ENCODE assay signal across 25 mouse cellular contexts in genomic region chr4:107967966-107968682, GRCm38 (mm10). TPM values are rescaled to one million over a fixed set of nuclear protein-coding genes. Genes with fewer than 3 reads are reported as not detected.
A peak's percentile ranks its signal among the peaks of the same experiment; 100 is the strongest.
DNase-seq lines count a peak whose midpoint lies in the region; ATAC-seq and TF ChIP-seq lines count a peak whose summit lies in the region.
"Had no signal": no experiment of that assay in that cellular context is flagged by ENCODE, and none has a peak within 500 bp of the region (broad histone marks: within the 10 kb centered on the region; RNA-seq: fewer than 3 reads in every experiment).

Slc1a7 (plus strand) TSS chr4:107968332.

- no peaks in the 10 kb centered on the region for H3K36me3 ChIP-seq in embryonic facial prominence, embryonic 14.5 days (ENCODE audit: control insufficient read depth, insufficient read depth, low read length)
- H3K36me3 ChIP-seq in embryonic facial prominence, embryonic 10.5 days (replicated peaks) = no peaks in the 10 kb centered on the region
- no peaks in the 10 kb centered on the region for H3K36me3 ChIP-seq in heart, postnatal 0 days (replicated peaks; ENCODE audit: control insufficient read depth, insufficient read depth, low read length)
- H3K36me3 ChIP-seq in megakaryocyte, embryonic 14.5 days (replicated peaks; ENCODE audit: low read length) = no peaks in the 10 kb centered on the region
- no peaks in the 10 kb centered on the region for H3K36me3 ChIP-seq in midbrain, embryonic 13.5 days
- H3K36me3 ChIP-seq: hindbrain, embryonic 13.5 days; limb, embryonic 12.5 days; liver, embryonic 13.5 days had no signal

- H3K4me1 ChIP-seq in embryonic facial prominence, embryonic 14.5 days (ENCODE audit: control insufficient read depth, insufficient read depth, low read length) = no peaks in the 10 kb centered on the region
- peaks cover 14% of the 10 kb centered on the region for H3K4me1 ChIP-seq in embryonic facial prominence, embryonic 10.5 days
- no peaks in the 10 kb centered on the region; the same call in 1 of the 2 replicates for H3K4me1 ChIP-seq in heart, postnatal 0 days (ENCODE audit: control insufficient read depth, insufficient read depth)
- H3K4me1 ChIP-seq in megakaryocyte, embryonic 14.5 days = peaks cover 49% of the 10 kb centered on the region
- no peaks in the 10 kb centered on the region for H3K4me1 ChIP-seq in midbrain, embryonic 13.5 days (replicated peaks)
- H3K4me1 ChIP-seq: forebrain, embryonic 13.5 days; hindbrain, embryonic 13.5 days; liver, embryonic 13.5 days had no signal

- no peak within 1 kb of the TSS for H3K9ac ChIP-seq in embryonic facial prominence, embryonic 14.5 days (ENCODE audit: low read depth, low read length)
- H3K9ac ChIP-seq in heart, postnatal 0 days (replicated peaks; ENCODE audit: low read depth, low read length) = no peak within 1 kb of the TSS
- no peak within 1 kb of the TSS for H3K9ac ChIP-seq in midbrain, embryonic 13.5 days (replicated peaks)
- H3K9ac ChIP-seq: forebrain, embryonic 13.5 days; hindbrain, embryonic 13.5 days; limb, embryonic 12.5 days; liver, embryonic 13.5 days had no signal

- 0 out of 2 replicates have a peak, but pooled peaks have one; percentile 22 for ATAC-seq in embryonic facial prominence, embryonic 14.5 days (ENCODE audit: low read depth)
- ATAC-seq in heart, postnatal 0 days (ENCODE audit: insufficient read depth, low read depth) = peak; percentile 26; the same call in 1 of the 2 replicates
- ATAC-seq in megakaryocyte, adult 5-6 weeks (ENCODE audit: poor library complexity, severe bottlenecking) = no peak
- ATAC-seq in midbrain, embryonic 13.5 days = no peak
- ATAC-seq: forebrain, embryonic 13.5 days had no signal

- H3K27me3 ChIP-seq in embryonic facial prominence, embryonic 14.5 days (replicated peaks; ENCODE audit: control insufficient read depth, insufficient read depth, low read length) = no peaks in the 10 kb centered on the region
- H3K27me3 ChIP-seq in embryonic facial prominence, embryonic 10.5 days (replicated peaks; ENCODE audit: low read depth, poor library complexity, severe bottlenecking) = no peaks in the 10 kb centered on the region
- no peaks in the 10 kb centered on the region for H3K27me3 ChIP-seq in heart, postnatal 0 days (ENCODE audit: control insufficient read depth, insufficient read depth, low read length)
- peaks cover 40% of the 10 kb centered on the region for H3K27me3 ChIP-seq in megakaryocyte, embryonic 14.5 days (replicated peaks)
- no peaks in the 10 kb centered on the region for H3K27me3 ChIP-seq in midbrain, embryonic 13.5 days
- H3K27me3 ChIP-seq: CH12.LX; forebrain, embryonic 13.5 days; hindbrain, embryonic 13.5 days; liver, embryonic 13.5 days had no signal

- TF ChIP-seq EP300 in heart, postnatal 0 days (IDR thresholded peaks at IDR 0.05; ENCODE audit: low read depth) = no peak

- H3K4me3 ChIP-seq in embryonic facial prominence, embryonic 14.5 days (ENCODE audit: low read depth, low read length) = no peak within 1 kb of the TSS
- no peak within 1 kb of the TSS for H3K4me3 ChIP-seq in embryonic facial prominence, embryonic 10.5 days
- no peak within 1 kb of the TSS for H3K4me3 ChIP-seq in heart, postnatal 0 days (ENCODE audit: low read depth, low read length)
- H3K4me3 ChIP-seq in megakaryocyte, embryonic 14.5 days (replicated peaks) = peak within 1 kb of the TSS; percentile 50
- H3K4me3 ChIP-seq in midbrain, embryonic 13.5 days (replicated peaks) = no peak within 1 kb of the TSS
- H3K4me3 ChIP-seq: erythroblast, embryonic 14.5 days; forebrain, embryonic 13.5 days; hindbrain, embryonic 13.5 days; limb, embryonic 12.5 days; liver, embryonic 13.5 days had no signal

- WGBS in embryonic facial prominence, embryonic 14.5 days = 73% methylated on average over 16 of the region's 16 CpGs
- WGBS in embryonic facial prominence, embryonic 10.5 days = 84% methylated on average over 16 of the region's 16 CpGs
- 59% methylated on average over 16 of the region's 16 CpGs for WGBS in heart, postnatal 0 days
- WGBS in midbrain, embryonic 13.5 days = 80% methylated on average over 16 of the region's 16 CpGs

- no peak for DNase-seq in embryonic facial prominence, embryonic 14.5 days (ENCODE audit: low spot score)
- no peak for DNase-seq in embryonic facial prominence, embryonic 10.5 days (ENCODE audit: low spot score)
- DNase-seq in heart, postnatal 0 days (ENCODE audit: low spot score) = no peak
- DNase-seq in heart, adult 18-20 months = no peak
- DNase-seq in retina, postnatal 7 days (ENCODE audit: low read depth, low spot score) = peak; percentile 72
- DNase-seq: cerebellum, adult 8-10 months; gastrocnemius, postnatal 14 days; kidney, adult 9 months; liver, embryonic 13.5 days; right cerebral cortex, postnatal 14 days; spleen, adult 18-20 months; thymus, adult 18-20 months; thymus, postnatal 4 days had no signal

- no peak within 1 kb of the TSS for H3K4me2 ChIP-seq in embryonic facial prominence, embryonic 14.5 days (ENCODE audit: low read depth, low read length)
- no peak within 1 kb of the TSS for H3K4me2 ChIP-seq in heart, postnatal 0 days (ENCODE audit: low read depth, low read length)
- no peak within 1 kb of the TSS for H3K4me2 ChIP-seq in midbrain, embryonic 13.5 days (replicated peaks)
- H3K4me2 ChIP-seq: forebrain, embryonic 13.5 days; hindbrain, embryonic 13.5 days; limb, embryonic 12.5 days; liver, embryonic 13.5 days had no signal

- H3K27ac ChIP-seq in embryonic facial prominence, embryonic 14.5 days (replicated peaks; ENCODE audit: low read depth, low read length) = no peak within 1 kb of the TSS
- H3K27ac ChIP-seq in embryonic facial prominence, embryonic 10.5 days (replicated peaks) = no peak within 1 kb of the TSS; the same call in 1 of the 2 replicates
- H3K27ac ChIP-seq in heart, postnatal 0 days (ENCODE audit: low read depth) = no peak within 1 kb of the TSS
- H3K27ac ChIP-seq in midbrain, embryonic 13.5 days = no peak within 1 kb of the TSS
- H3K27ac ChIP-seq: forebrain, embryonic 13.5 days; hindbrain, embryonic 13.5 days; limb, embryonic 12.5 days; liver, embryonic 13.5 days had no signal

- no peaks in the 10 kb centered on the region for H3K9me3 ChIP-seq in embryonic facial prominence, embryonic 14.5 days (ENCODE audit: control insufficient read depth, low read length)
- no peaks in the 10 kb centered on the region for H3K9me3 ChIP-seq in embryonic facial prominence, embryonic 10.5 days
- H3K9me3 ChIP-seq in heart, postnatal 0 days (replicated peaks; ENCODE audit: control insufficient read depth, low read length) = no peaks in the 10 kb centered on the region
- peaks cover 13% of the 10 kb centered on the region for H3K9me3 ChIP-seq in megakaryocyte, embryonic 14.5 days
- no peaks in the 10 kb centered on the region for H3K9me3 ChIP-seq in midbrain, embryonic 13.5 days
- H3K9me3 ChIP-seq: forebrain, embryonic 13.5 days; hindbrain, embryonic 13.5 days; limb, embryonic 12.5 days; liver, embryonic 13.5 days had no signal

- no peak for TF ChIP-seq CTCF in heart, postnatal 0 days (IDR thresholded peaks at IDR 0.05; ENCODE audit: low read depth)

RNA-seq across cellular contexts. Expression of gene Slc1a7, which starts in this region (rescaled TPM):
- 0.17 TPM in 1 of 2 replicates, not detected in the other for polyA plus RNA-seq in embryonic facial prominence, embryonic 14.5 days (2014; fragmentation: Nextera tagmentation; extraction: Ambion mirVana)
- polyA plus RNA-seq in embryonic facial prominence, embryonic 10.5 days (2016; fragmentation: Nextera tagmentation; extraction: Ambion mirVana) = not detected in 2 replicates
- 0.65 TPM in 1 of 2 replicates, not detected in the other for total RNA-seq in heart, postnatal 0 days (2014; rRNA removed; ENCODE audit: low replicate concordance)
- 0.08 and 0.10 TPM in 2 replicates for polyA plus RNA-seq in heart, postnatal 0 days (2015; fragmentation: Nextera tagmentation; extraction: Ambion mirVana)
- under 1 TPM in 1 of 2 experiments, not detected in 1; 0.10 TPM for total RNA-seq in heart, adult 18-20 months (2021)
- polyA plus RNA-seq in megakaryocyte, embryonic 14.5 days (2012; ENCODE audit: insufficient read depth, low replicate concordance) = not detected in 2 replicates
- not detected in 2 replicates for total RNA-seq in megakaryocyte, adult 5-6 weeks (2015)
- total RNA-seq in megakaryocyte, adult 5-6 weeks (2017) = not detected in 2 replicates
- polyA plus RNA-seq in midbrain, embryonic 13.5 days (2015; fragmentation: Nextera tagmentation; extraction: Ambion mirVana) = not detected in 2 replicates
- total RNA-seq: CH12.LX; common myeloid progenitor, adult 5-6 weeks; MEL had no signal
- polyA plus RNA-seq: erythroblast, embryonic 14.5 days; forebrain, embryonic 13.5 days; heart, embryonic 16.5 days; hindbrain, embryonic 13.5 days; limb, embryonic 12.5 days; liver, embryonic 13.5 days; neural tube, embryonic 11.5 days had no signal

Comparison
In these comparisons a context has a peak if more than half of its experiments do, and no peak if none do; other contexts are left out.
1. Peak in ATAC-seq in embryonic facial prominence, embryonic 14.5 days; RNA of the gene not detected or under 1 TPM.
2. Peak in ATAC-seq in heart, postnatal 0 days; RNA of the gene not detected or under 1 TPM.